Mouse (Mus musculus) ES-CJ7 (cell line): ENCODE measurements around the gene S1pr3.

Source experiments
- DNase-seq: peaks from one replicate; pipeline ENCODE4 v3.0.0; 2011; ENCODE audit warnings: low read depth, low spot score

S1pr3 gene

GRCm38 (mm10) chr13:51408519-51409001 lies at the start of gene S1pr3:
TSS of gene S1pr3 (plus strand) at chr13:51408639.
- peak; percentile 76 for DNase-seq

- DNase-seq: no peak
These were observed 47.9 kb upstream of the S1pr3 start for GRCm38 (mm10) chr13:51360441-51360962.

GRCm38 (mm10) chr13:51363390-51363789 lies 45.0 kb upstream of the S1pr3 start:
- DNase-seq: no peak

- DNase-seq: no peak
These were observed 44.5 kb upstream of the S1pr3 start for GRCm38 (mm10) chr13:51363985-51364384.

- DNase-seq: no peak
These were observed 43.2 kb upstream of the S1pr3 start for GRCm38 (mm10) chr13:51365191-51365590.

GRCm38 (mm10) chr13:51368346-51368745 lies 40.1 kb upstream of the S1pr3 start:
- DNase-seq: peak; percentile 25

GRCm38 (mm10) chr13:51369354-51369753 lies 39.1 kb upstream of the S1pr3 start:
- DNase-seq: no peak

GRCm38 (mm10) chr13:51373086-51373485 lies 35.4 kb upstream of the S1pr3 start:
- DNase-seq: no peak

GRCm38 (mm10) chr13:51374026-51374807 lies 34.2 kb upstream of the S1pr3 start:
- DNase-seq: no peak

- DNase-seq: peak; percentile 33
These were observed 30.3 kb upstream of the S1pr3 start for GRCm38 (mm10) chr13:51378126-51378525.

GRCm38 (mm10) chr13:51379596-51379995 lies 28.8 kb upstream of the S1pr3 start:
- DNase-seq: peak; percentile 31

GRCm38 (mm10) chr13:51381498-51381897 lies 26.9 kb upstream of the S1pr3 start:
- no peak for DNase-seq

GRCm38 (mm10) chr13:51384899-51385298 lies 23.5 kb upstream of the S1pr3 start:
- no peak for DNase-seq

- no peak for DNase-seq
These were observed 20.5 kb upstream of the S1pr3 start for GRCm38 (mm10) chr13:51387908-51388307.

- DNase-seq: no peak
These were observed 18.0 kb upstream of the S1pr3 start for GRCm38 (mm10) chr13:51390398-51390797.

GRCm38 (mm10) chr13:51391359-51391916 lies 17.0 kb upstream of the S1pr3 start:
- no peak for DNase-seq

GRCm38 (mm10) chr13:51392256-51392655 lies 16.2 kb upstream of the S1pr3 start:
- DNase-seq: peak; percentile 34

- no peak for DNase-seq
These were observed 10.6 kb upstream of the S1pr3 start for GRCm38 (mm10) chr13:51397861-51398260.

GRCm38 (mm10) chr13:51399562-51399961 lies 8.9 kb upstream of the S1pr3 start:
- DNase-seq: no peak

- peak; percentile 74 for DNase-seq
These were observed 8.2 kb upstream of the S1pr3 start for GRCm38 (mm10) chr13:51400186-51400719.

GRCm38 (mm10) chr13:51400736-51401501 lies 7.5 kb upstream of the S1pr3 start:
- DNase-seq: peak; percentile 70

GRCm38 (mm10) chr13:51404566-51404965 lies 3.9 kb upstream of the S1pr3 start:
- no peak for DNase-seq
